In the genomic region with DNA sequence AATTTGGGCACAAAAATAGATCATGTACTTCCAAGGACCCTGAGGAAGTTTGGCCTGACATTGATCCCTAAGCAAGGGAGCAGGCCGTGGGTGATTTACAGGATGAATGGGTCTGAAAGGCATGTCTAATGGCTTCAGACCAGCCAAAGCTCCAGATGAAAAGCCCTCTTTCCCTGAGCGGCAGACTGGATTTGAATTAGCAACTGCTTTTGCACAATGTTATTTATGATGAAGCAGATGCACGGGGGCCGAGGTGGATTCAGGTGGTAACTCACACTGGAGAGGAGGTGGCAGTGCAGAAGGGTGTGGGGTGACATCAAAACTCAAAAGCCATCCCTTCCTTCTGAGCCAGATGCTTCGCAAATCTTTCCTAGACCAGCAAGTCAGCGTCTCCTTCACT, we compare ENCODE assay signal across 11 mouse cellular contexts.
DNase-seq lines count a peak whose midpoint lies in the region; ATAC-seq lines count a peak whose summit lies in the region.
"Had no signal": no experiment of that assay in that cellular context is flagged by ENCODE, and none has a peak within 500 bp of the region (broad histone marks: within the 10 kb centered on the region; RNA-seq: fewer than 3 reads in every experiment).

No protein-coding gene starts in this region.

- peak overlapping the region; percentile 11; the same call in 1 of the 2 replicates for H3K4me2 ChIP-seq in heart, embryonic 16.5 days (ENCODE audit: low read depth, low read length)
- H3K4me2 ChIP-seq in forebrain, embryonic 16.5 days (ENCODE audit: low read length), result peak overlapping the region; percentile 42
- H3K4me2 ChIP-seq: embryonic facial prominence, embryonic 12.5 days; liver, embryonic 11.5 days had no signal

- H3K36me3 ChIP-seq in heart, embryonic 16.5 days (ENCODE audit: control insufficient read depth, insufficient read depth), result no peaks in the 10 kb centered on the region
- H3K36me3 ChIP-seq in forebrain, embryonic 16.5 days (ENCODE audit: control insufficient read depth, insufficient read depth), result 0 out of 2 replicates have a peak, but pooled peaks cover 5% of the 10 kb centered on the region
- H3K36me3 ChIP-seq: embryonic facial prominence, embryonic 12.5 days had no signal

- H3K9ac ChIP-seq in heart, embryonic 16.5 days (ENCODE audit: low read length), result peak overlapping the region; percentile 0; the same call in 1 of the 2 replicates
- H3K9ac ChIP-seq in forebrain, embryonic 16.5 days (replicated peaks; ENCODE audit: low read depth, low read length), result peak overlapping the region; percentile 24
- H3K9ac ChIP-seq: embryonic facial prominence, embryonic 12.5 days had no signal

- no peak for DNase-seq in heart, adult 11 months
- peak; percentile 46 for DNase-seq in embryo, embryonic 10 days (ENCODE audit: low spot score)
- peak; percentile 72 for DNase-seq in mesoderm, embryonic 11.5 days (ENCODE audit: low read depth, low spot score)
- no peak for DNase-seq in spleen, adult 18-20 months
- DNase-seq: lung, postnatal 4 days had no signal

- H3K4me1 ChIP-seq in heart, embryonic 16.5 days (ENCODE audit: control insufficient read depth, insufficient read depth, low read length), result peaks cover 35% of the 10 kb centered on the region
- H3K4me1 ChIP-seq in forebrain, embryonic 16.5 days (replicated peaks; ENCODE audit: control insufficient read depth, insufficient read depth, low read length), result peaks cover 34% of the 10 kb centered on the region

- H3K27me3 ChIP-seq in heart, embryonic 16.5 days (ENCODE audit: control insufficient read depth, insufficient read depth, low read length), result no peaks in the 10 kb centered on the region
- no peaks in the 10 kb centered on the region for H3K27me3 ChIP-seq in forebrain, embryonic 16.5 days (replicated peaks; ENCODE audit: control insufficient read depth, insufficient read depth, low read length)
- H3K27me3 ChIP-seq: embryonic facial prominence, embryonic 12.5 days had no signal

- no peak for ATAC-seq in heart, embryonic 16.5 days (replicated peaks; ENCODE audit: extremely low read depth, insufficient read depth, low FRiP score)
- ATAC-seq in forebrain, embryonic 16.5 days, result 0 out of 2 replicates have a peak, but pooled peaks have one; percentile 24
- ATAC-seq in granulocyte monocyte progenitor cell, adult 5-6 weeks (replicated peaks; ENCODE audit: poor library complexity, severe bottlenecking), result no peak
- ATAC-seq in inflammation-experienced regulatory T-cells, adult 6 months, result no peak

- H3K27ac ChIP-seq in heart, embryonic 16.5 days (ENCODE audit: low read length), result no peak overlapping the region
- peak overlapping the region; percentile 58 for H3K27ac ChIP-seq in forebrain, embryonic 16.5 days (ENCODE audit: low read length)
- H3K27ac ChIP-seq: embryonic facial prominence, embryonic 12.5 days had no signal

- WGBS in heart, embryonic 16.5 days, result 62% methylated on average over 6 of the region's 6 CpGs
- WGBS in forebrain, embryonic 16.5 days, result 15% methylated on average over 6 of the region's 6 CpGs

- no peak overlapping the region for H3K4me3 ChIP-seq in heart, embryonic 16.5 days (ENCODE audit: low read length)
- H3K4me3 ChIP-seq in forebrain, embryonic 16.5 days (replicated peaks; ENCODE audit: low read length), result peak overlapping the region; percentile 10; the same call in 1 of the 2 replicates
- H3K4me3 ChIP-seq: embryonic facial prominence, embryonic 12.5 days had no signal

- no peaks in the 10 kb centered on the region for H3K9me3 ChIP-seq in heart, embryonic 16.5 days (replicated peaks; ENCODE audit: control insufficient read depth, low read length)
- H3K9me3 ChIP-seq in forebrain, embryonic 16.5 days (ENCODE audit: control insufficient read depth, low read length), result no peaks in the 10 kb centered on the region
- H3K9me3 ChIP-seq: embryonic facial prominence, embryonic 12.5 days had no signal

Comparison
In these comparisons a context has a peak if more than half of its experiments do, and no peak if none do; other contexts are left out.
1. DNase-seq: peak in embryo, embryonic 10 days (single experiment) and mesoderm, embryonic 11.5 days (single experiment); none in heart, adult 11 months (single experiment) and spleen, adult 18-20 months (0 of 2).